Mouse (Mus musculus) skeletal muscle tissue, postnatal 0 days (tissue): Measurements from ENCODE around the gene Pop7. TPM values are rescaled to one million over a fixed set of nuclear protein-coding genes. Genes with fewer than 3 reads are reported as not detected.

Source experiments
- microRNA-seq, 2 experiments: library from miRNA; unstranded; fragments of <30 nt; microRNA quantifications; one replicate each; pipeline ENCODE4; 2016
- polyA plus RNA-seq: library from polyadenylated mRNA; unstranded; fragments of >200 nt; fragmentation: Nextera tagmentation; extraction: Ambion mirVana; gene quantifications from 2 replicates; pipeline ENCODE4 v1.2.1, GENCODE M21; 2015

Gene Pop7
- 29.4 and 30.6 TPM in 2 replicates for polyA plus RNA-seq

GRCm38 (mm10) chr5:137501709-137502666 is at the start of gene Pop7:
Gene Pop7, minus strand, starts transcription at chr5:137502518.

GRCm38 (mm10) chr5:137533117-137533827 is 31.0 kb upstream of the Pop7 start, which contains the start of the genes Epo and Gnb2:
Gene Epo, minus strand, starts transcription at chr5:137533242.
Gene Gnb2, minus strand, starts transcription at chr5:137533510.

GRCm38 (mm10) chr5:137518436-137518835 is 16.1 kb upstream of the Pop7 start, which contains the start of gene Gigyf1:
Gene Gigyf1, plus strand, starts transcription at chr5:137518548.

GRCm38 (mm10) chr5:137476964-137477363 is 25.4 kb downstream of the Pop7 start, which contains the start of gene Zan:
Gene Zan, minus strand, starts transcription at chr5:137477064.

Small RNA genes lying within 50 kb of the gene (microRNA-seq; reads per million reads assigned to microRNA genes)
- 0.85 to 1.0 reads per million in 2 experiments for gene Mir6418

Other genes starting within 250 kb of the Pop7 start
- 60.2 and 65.7 TPM in 2 replicates for gene Ache, start 215.0 kb downstream of the Pop7 start, polyA plus RNA-seq
- gene Ufsp1, start 207.9 kb downstream of the Pop7 start, polyA plus RNA-seq: 35.6 and 36.9 TPM in 2 replicates
- 25.9 and 33.5 TPM in 2 replicates for gene Srrt, start 194.8 kb downstream of the Pop7 start, polyA plus RNA-seq
- gene Trip6, start 188.1 kb downstream of the Pop7 start, polyA plus RNA-seq: 32.3 and 38.1 TPM in 2 replicates
- gene Slc12a9, start 168.9 kb downstream of the Pop7 start, polyA plus RNA-seq: 4.4 and 5.0 TPM in 2 replicates
- 16.1 and 17.8 TPM in 2 replicates for gene Ephb4, start 152.4 kb downstream of the Pop7 start, polyA plus RNA-seq
- 0.11 and 0.18 TPM in 2 replicates for gene Zan, start 25.5 kb downstream of the Pop7 start, polyA plus RNA-seq
- gene Gigyf1, start 16.0 kb upstream of the Pop7 start, polyA plus RNA-seq: 6.7 and 7.4 TPM in 2 replicates
- gene Epo, start 30.7 kb upstream of the Pop7 start, polyA plus RNA-seq: not detected in 2 replicates
- 242 and 289 TPM in 2 replicates for gene Gnb2, start 31.0 kb upstream of the Pop7 start, polyA plus RNA-seq
- not detected in 2 replicates for gene Actl6b, start 51.0 kb upstream of the Pop7 start, polyA plus RNA-seq
- gene Tfr2, start 67.3 kb upstream of the Pop7 start, polyA plus RNA-seq: 0.33 and 0.40 TPM in 2 replicates
- gene Mospd3, start 98.5 kb upstream of the Pop7 start, polyA plus RNA-seq: 22.7 and 27.7 TPM in 2 replicates
- gene Pcolce, start 111.3 kb upstream of the Pop7 start, polyA plus RNA-seq: 237 and 321 TPM in 2 replicates
- 0.21 and 0.44 TPM in 2 replicates for gene Fbxo24, start 126.5 kb upstream of the Pop7 start, polyA plus RNA-seq
- gene Lrch4, start 126.6 kb upstream of the Pop7 start, polyA plus RNA-seq: 17.9 and 19.9 TPM in 2 replicates
- 3.1 and 4.4 TPM in 2 replicates for gene Gm20605, start 126.7 kb upstream of the Pop7 start, polyA plus RNA-seq
- 2.5 and 3.3 TPM in 2 replicates for gene Sap25, start 138.8 kb upstream of the Pop7 start, polyA plus RNA-seq
- gene Irs3, start 143.2 kb upstream of the Pop7 start, polyA plus RNA-seq: 0.81 and 3.8 TPM in 2 replicates
- 4.1 and 7.5 TPM in 2 replicates for gene Agfg2, start 182.2 kb upstream of the Pop7 start, polyA plus RNA-seq
- gene Nyap1, start 239.1 kb upstream of the Pop7 start, polyA plus RNA-seq: 0.17 and 0.22 TPM in 2 replicates
- gene Tsc22d4, start 243.2 kb upstream of the Pop7 start, polyA plus RNA-seq: 150 and 163 TPM in 2 replicates